Mouse (Mus musculus) retina, embryonic 14.5 days (tissue): ENCODE data around the gene Serinc4.

Experiments
- DNase-seq: peaks from one replicate; pipeline ENCODE4 v3.0.0-alpha.2; 2015; ENCODE audit warnings: low spot score

The Serinc4 gene

GRCm38 (mm10) chr2:121396624-121397023 lies 60.0 kb downstream of the Serinc4 start:
- DNase-seq = peak; percentile 96
